Mouse (Mus musculus): ENCODE results near the gene Gcgr.

DNA sequence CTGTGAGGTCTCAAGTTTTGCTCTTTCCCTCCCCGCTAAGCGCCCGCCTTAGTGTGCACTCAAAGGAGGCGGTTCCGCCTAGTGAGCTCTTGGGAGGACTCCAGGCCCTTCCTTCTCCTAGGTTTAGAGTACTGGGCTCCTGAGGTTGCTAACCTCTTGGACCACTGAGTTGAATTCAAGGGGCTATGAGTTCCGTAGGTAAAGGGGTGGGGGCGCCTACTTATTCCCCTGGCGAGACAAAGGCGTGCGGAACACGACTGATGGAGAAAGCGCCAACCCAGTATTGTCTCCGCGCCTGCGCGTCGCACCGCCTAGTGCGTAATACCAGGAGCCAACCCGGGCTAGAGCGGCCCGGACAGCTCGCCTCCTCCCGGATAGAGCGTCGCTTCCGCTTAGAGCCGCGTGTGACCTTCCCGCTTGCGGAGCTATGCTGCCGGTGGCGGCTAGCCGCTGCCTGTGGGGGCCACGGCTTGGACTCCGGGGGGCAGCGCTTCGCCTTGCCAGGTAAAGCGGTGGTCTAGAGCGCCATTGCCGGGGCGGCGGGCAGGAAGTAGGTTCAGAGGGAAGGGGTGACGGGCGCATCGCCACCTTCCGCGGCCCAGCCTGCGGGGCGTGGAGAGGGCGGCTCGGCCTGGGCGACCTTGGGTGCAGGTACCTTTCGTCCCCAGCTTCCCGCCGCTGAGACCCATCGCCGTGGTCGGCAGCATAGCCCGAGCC is 46.1 kb upstream of the Gcgr start, which contains the start of gene Mrpl12:
- peak; percentile 9 for TF ChIP-seq USF1 (IDR thresholded peaks at IDR 0.05; ENCODE audit: low read depth)
- peak; percentile 96 for TF ChIP-seq MAX (IDR thresholded peaks at IDR 0.05)
- no peak for TF ChIP-seq MYOG (IDR thresholded peaks at IDR 0.05; ENCODE audit: control insufficient read depth, extremely low read depth, insufficient read length)
- TF ChIP-seq CTCF (IDR thresholded peaks at IDR 0.05; ENCODE audit: control insufficient read depth, insufficient read depth, insufficient read length): no peak
- no peak for TF ChIP-seq CEBPB (IDR thresholded peaks at IDR 0.05; ENCODE audit: low read depth)
- TF ChIP-seq MYOD1 (IDR thresholded peaks at IDR 0.05; ENCODE audit: control insufficient read depth, insufficient read length, low read depth): no peak
